In the genomic region with DNA sequence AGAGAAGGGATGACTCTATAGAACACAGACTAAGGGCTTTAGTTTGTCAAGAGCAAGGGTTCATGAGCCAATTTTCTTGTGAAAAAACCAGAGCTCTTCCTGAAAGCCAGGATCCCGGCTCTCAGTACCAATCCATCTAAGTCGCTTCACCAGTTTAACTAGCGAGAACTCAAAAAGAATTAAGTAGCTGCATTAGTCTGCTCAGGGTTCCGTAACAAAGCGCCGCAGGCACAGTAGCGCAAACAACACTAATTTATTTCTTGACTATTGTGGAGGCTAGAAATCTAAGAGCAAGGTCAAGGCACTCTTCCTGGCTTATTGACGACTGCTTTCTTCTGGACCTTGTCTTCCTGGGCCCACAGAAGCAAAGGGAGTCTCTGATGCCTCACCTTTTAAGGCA, we compare ENCODE assay signal across 33 mouse cellular contexts. TPM values are rescaled to one million over a fixed set of nuclear protein-coding genes. Genes with fewer than 3 reads are reported as not detected.
DNase-seq lines count a peak whose midpoint lies in the region; ATAC-seq and TF ChIP-seq lines count a peak whose summit lies in the region.
"Had no signal": no experiment of that assay in that cellular context is flagged by ENCODE, and none has a peak within 500 bp of the region (broad histone marks: within the 10 kb centered on the region; RNA-seq: fewer than 3 reads in every experiment).

No protein-coding gene starts in this region.

- TF ChIP-seq POLR2A in embryonic fibroblast, embryonic 13.5 days (IDR thresholded peaks at IDR 0.05; ENCODE audit: low read depth, low read length): no peak

- no peaks in the 10 kb centered on the region for H3K9me3 ChIP-seq in kidney, embryonic 15.5 days (replicated peaks)
- H3K9me3 ChIP-seq: embryonic facial prominence, embryonic 13.5 days; heart, embryonic 13.5 days; limb, embryonic 10.5 days; limb, embryonic 15.5 days; liver, embryonic 13.5 days; midbrain, embryonic 15.5 days; neural tube, embryonic 12.5 days had no signal

- no peak overlapping the region for H3K9ac ChIP-seq in kidney, embryonic 15.5 days
- H3K9ac ChIP-seq: embryonic facial prominence, embryonic 13.5 days; heart, embryonic 13.5 days; limb, embryonic 15.5 days; liver, embryonic 13.5 days; midbrain, embryonic 15.5 days; neural tube, embryonic 12.5 days had no signal

- H3K27me3 ChIP-seq in Patski: no peaks in the 10 kb centered on the region
- H3K27me3 ChIP-seq in kidney, embryonic 15.5 days: no peaks in the 10 kb centered on the region
- H3K27me3 ChIP-seq: embryonic facial prominence, embryonic 13.5 days; heart, embryonic 13.5 days; limb, embryonic 15.5 days; liver, embryonic 13.5 days; midbrain, embryonic 15.5 days; neural tube, embryonic 12.5 days had no signal

- peak overlapping the region; percentile 73 for H3K27ac ChIP-seq in embryonic fibroblast, embryonic 13.5 days (ENCODE audit: insufficient read depth, low read length)
- no peak overlapping the region for H3K27ac ChIP-seq in kidney, embryonic 15.5 days
- H3K27ac ChIP-seq: embryonic facial prominence, embryonic 13.5 days; heart, adult 2 months; heart, embryonic 13.5 days; layer of hippocampus, adult 2 months; limb, embryonic 10.5 days; limb, embryonic 15.5 days; liver, embryonic 13.5 days; macrophage; midbrain, embryonic 15.5 days; neural tube, embryonic 12.5 days had no signal

- intact Hi-C loops in left cerebral cortex, postnatal 4 days (cut with DNase I): no loop called here

- in situ Hi-C loops in Patski (cut with MboI; ENCODE audit: low pct_unique_long_range_greater_than_20kb): no loop called here

- no peak for TF ChIP-seq CTCF in Patski (IDR thresholded peaks at IDR 0.05)
- TF ChIP-seq CTCF in embryonic fibroblast, embryonic 13.5 days (IDR thresholded peaks at IDR 0.05; ENCODE audit: borderline replicate concordance, insufficient read depth, low read length): no peak

- H3K36me3 ChIP-seq in kidney, embryonic 15.5 days: no peaks in the 10 kb centered on the region
- H3K36me3 ChIP-seq: embryonic facial prominence, embryonic 13.5 days; heart, embryonic 13.5 days; limb, embryonic 10.5 days; limb, embryonic 15.5 days; liver, embryonic 13.5 days; midbrain, embryonic 15.5 days; neural tube, embryonic 12.5 days had no signal

- WGBS in kidney, embryonic 15.5 days: 61% methylated on average over 8 of the region's 8 CpGs

- ATAC-seq in Patski: peak; percentile 44
- peak; percentile 58; the same call in 1 of the 2 replicates for ATAC-seq in kidney, embryonic 15.5 days (replicated peaks; ENCODE audit: low FRiP score)
- ATAC-seq: activated CD4-positive, CD25-positive, alpha-beta regulatory T cell, adult 4 months; forebrain, embryonic 16.5 days; intestine, embryonic 16.5 days; lung, postnatal 0 days had no signal

- POLR2A ChIA-PET in Patski (lab: Charles Lee): no interaction called here

- CTCF ChIA-PET in Patski (lab: Charles Lee): interaction anchor here (2.1 kb wide), 1 partner anchor 16 kb away, joined by 5 read pairs; no protein-coding TSS in a partner anchor

- no peak overlapping the region for H3K4me3 ChIP-seq in embryonic fibroblast, embryonic 13.5 days (ENCODE audit: insufficient read depth, low read length)
- no peak overlapping the region for H3K4me3 ChIP-seq in kidney, embryonic 15.5 days (replicated peaks)
- H3K4me3 ChIP-seq: embryonic facial prominence, embryonic 13.5 days; erythroblast, embryonic 14.5 days; heart, adult 2 months; heart, embryonic 13.5 days; layer of hippocampus, adult 2 months; limb, embryonic 10.5 days; limb, embryonic 15.5 days; liver, embryonic 13.5 days; midbrain, embryonic 15.5 days; neural tube, embryonic 12.5 days had no signal

- no peak for DNase-seq in Patski (ENCODE audit: low read depth, low spot score)
- DNase-seq in kidney, postnatal 25 days: peak; percentile 51 to 69
- no peak for DNase-seq in ovary, adult 18-20 months (ENCODE audit: low spot score)
- no peak for DNase-seq in layer of hippocampus, postnatal 10 days (ENCODE audit: low spot score in 2 of 2)
- DNase-seq in left cerebral cortex, postnatal 4 days: no peak
- DNase-seq: adrenal gland, adult 2 months; adrenal gland, postnatal 36 days; B cell, adult 2 months; cerebellum, adult 18-20 months; cerebellum, postnatal 10 days; heart, adult 2 months; heart, postnatal 10 days; liver, embryonic 13.5 days; lung, adult 18-20 months; thymus, adult 2 months; thymus, postnatal 4 days had no signal

- H3K4me2 ChIP-seq in kidney, embryonic 15.5 days: no peak overlapping the region
- H3K4me2 ChIP-seq: embryonic facial prominence, embryonic 13.5 days; heart, embryonic 13.5 days; limb, embryonic 15.5 days; liver, embryonic 13.5 days; midbrain, embryonic 15.5 days; neural tube, embryonic 12.5 days had no signal

- no peaks in the 10 kb centered on the region; the same call in 1 of the 2 replicates for H3K4me1 ChIP-seq in embryonic fibroblast, embryonic 13.5 days (ENCODE audit: control insufficient read depth, insufficient read depth, low read length)
- no peaks in the 10 kb centered on the region for H3K4me1 ChIP-seq in kidney, embryonic 15.5 days
- H3K4me1 ChIP-seq: embryonic facial prominence, embryonic 13.5 days; heart, embryonic 13.5 days; limb, embryonic 10.5 days; limb, embryonic 15.5 days; liver, embryonic 13.5 days; midbrain, embryonic 15.5 days; neural tube, embryonic 12.5 days had no signal

RNA-seq across cellular contexts. Expression of a gene that starts 14.2 kb away (rescaled TPM):
- polyA plus RNA-seq in Patski (2021): 35.6 TPM
- polyA plus RNA-seq in embryonic fibroblast, embryonic 13.5 days (2011; ENCODE audit: insufficient read length, low read depth, missing spikeins): 9.0 and 11.7 TPM in 2 replicates
- polyA plus RNA-seq in kidney, embryonic 15.5 days (2015; fragmentation: Nextera tagmentation; extraction: Ambion mirVana): 7.3 and 7.6 TPM in 2 replicates
- 10 to 100 TPM; 65.9 to 73.9 TPM for total RNA-seq in layer of hippocampus, postnatal 10 days (2021)
- total RNA-seq in left cerebral cortex, postnatal 4 days (2021): 100 to 1,000 TPM; 107 to 110 TPM
- total RNA-seq: common myeloid progenitor, adult 5-6 weeks; hematopoietic stem cell, adult 5-6 weeks had no signal
- polyA plus RNA-seq: macrophage had no signal

Comparison
In these comparisons a context has a peak if more than half of its experiments do, and no peak if none do; other contexts are left out.
1. DNase-seq: peak in kidney, postnatal 25 days (2 of 2); none in Patski (single experiment), ovary, adult 18-20 months (single experiment), layer of hippocampus, postnatal 10 days (0 of 2) and left cerebral cortex, postnatal 4 days (single experiment).